Mouse (Mus musculus) gastrocnemius, adult 18-20 months (tissue): Measurements from ENCODE around the gene Mark1. TPM values are rescaled to one million over a fixed set of nuclear protein-coding genes. Genes with fewer than 3 reads are reported as not detected.

Experiments used
- DNase-seq: peaks from one replicate; pipeline ENCODE4 v3.0.0; 2021; ENCODE audit warnings: low spot score
- total RNA-seq, 2 experiments: library from RNA; stranded (reverse); gene quantifications; 2 replicates each; pipeline ENCODE4 v1.2.3; 2021

Gene Mark1
- total RNA-seq, 2 experiments from 2014 or later: 1.0 to 2.2 TPM

GRCm38 (mm10) chr1:184891998-184892397 lies 107.4 kb downstream of the Mark1 start:
- DNase-seq: no peak

GRCm38 (mm10) chr1:184889454-184889853 lies 109.9 kb downstream of the Mark1 start:
- no peak for DNase-seq

- DNase-seq: no peak
Observed at GRCm38 (mm10) chr1:184886160-184886559, 113.2 kb downstream of the Mark1 start.

- DNase-seq: peak; percentile 66
Observed at GRCm38 (mm10) chr1:184882281-184883268, 116.8 kb downstream of the Mark1 start, which contains the start of gene C130074G19Rik. TSS of gene C130074G19Rik (minus strand) at chr1:184883218.

GRCm38 (mm10) chr1:184881861-184882260 lies 117.5 kb downstream of the Mark1 start:
- no peak for DNase-seq

- no peak for DNase-seq
Observed at GRCm38 (mm10) chr1:184881211-184881610, 118.2 kb downstream of the Mark1 start.

- no peak for DNase-seq
Observed at GRCm38 (mm10) chr1:184878860-184879259, 120.5 kb downstream of the Mark1 start.

- DNase-seq: no peak
Observed at GRCm38 (mm10) chr1:184877306-184877705, 122.1 kb downstream of the Mark1 start.

- no peak for DNase-seq
Observed at GRCm38 (mm10) chr1:184873910-184874309, 125.5 kb downstream of the Mark1 start.

GRCm38 (mm10) chr1:184872069-184872819 lies 127.1 kb downstream of the Mark1 start:
- DNase-seq: no peak

GRCm38 (mm10) chr1:184871506-184871905 lies 127.9 kb downstream of the Mark1 start:
- DNase-seq: no peak

- no peak for DNase-seq
Observed at GRCm38 (mm10) chr1:184870646-184871385, 128.6 kb downstream of the Mark1 start.

GRCm38 (mm10) chr1:184869939-184870565 lies 129.3 kb downstream of the Mark1 start:
- DNase-seq: no peak

GRCm38 (mm10) chr1:184867640-184868120 lies 131.7 kb downstream of the Mark1 start:
- DNase-seq: no peak

- no peak for DNase-seq
Observed at GRCm38 (mm10) chr1:184864381-184864801, 135.0 kb downstream of the Mark1 start.

GRCm38 (mm10) chr1:184862636-184863035 lies 136.7 kb downstream of the Mark1 start:
- no peak for DNase-seq

- DNase-seq: no peak
Observed at GRCm38 (mm10) chr1:184861551-184861950, 137.8 kb downstream of the Mark1 start.

GRCm38 (mm10) chr1:184860276-184860675 lies 139.1 kb downstream of the Mark1 start:
- DNase-seq: no peak

- no peak for DNase-seq
Observed at GRCm38 (mm10) chr1:184858253-184858652, 141.1 kb downstream of the Mark1 start.

- no peak for DNase-seq
Observed at GRCm38 (mm10) chr1:184857216-184857615, 142.2 kb downstream of the Mark1 start.

- DNase-seq: no peak
Observed at GRCm38 (mm10) chr1:184853922-184854321, 145.4 kb downstream of the Mark1 start.
